Mouse (Mus musculus) effector memory CD4-positive, alpha-beta T cell, adult 7 months (primary cell): ENCODE measurements around the gene Gm44596. TPM values are rescaled to one million over a fixed set of nuclear protein-coding genes. Genes with fewer than 3 reads are reported as not detected.

ENCODE experiments used
- polyA plus RNA-seq: library from polyadenylated mRNA; unstranded; fragments of 100-300 nt; shearing (Covaris generic); gene quantifications from one replicate; pipeline ENCODE4 v1.2.1, GENCODE M21; 2017

Gm44596 gene
- polyA plus RNA-seq = not detected

DNA sequence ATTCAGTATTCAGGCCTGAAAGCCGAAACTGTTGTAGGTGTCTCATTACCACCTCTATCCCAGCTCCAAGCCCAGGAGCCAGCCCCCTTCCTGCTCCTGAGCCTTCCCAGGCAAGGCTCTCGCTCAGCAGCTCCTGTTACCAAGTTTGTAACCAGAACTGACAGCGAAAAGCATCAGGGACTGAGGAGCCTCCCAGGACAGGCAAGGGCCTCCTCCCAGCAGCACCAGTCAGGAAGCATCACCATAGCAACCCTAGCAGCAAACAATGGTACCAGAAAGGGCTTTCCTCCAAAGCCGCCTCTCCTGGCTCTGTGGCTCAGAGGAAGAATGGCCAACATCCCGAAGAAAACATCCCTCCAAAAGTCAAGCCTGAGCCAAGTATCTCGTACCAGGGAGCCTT, at the start of gene Gm44596, which contains the start of gene Tex52:
Gene Gm44596, plus strand, starts transcription at position 312 of the 400 bp plus-strand sequence.
Gene Tex52, plus strand, starts transcription at position 265 of the 400 bp plus-strand sequence.

DNA sequence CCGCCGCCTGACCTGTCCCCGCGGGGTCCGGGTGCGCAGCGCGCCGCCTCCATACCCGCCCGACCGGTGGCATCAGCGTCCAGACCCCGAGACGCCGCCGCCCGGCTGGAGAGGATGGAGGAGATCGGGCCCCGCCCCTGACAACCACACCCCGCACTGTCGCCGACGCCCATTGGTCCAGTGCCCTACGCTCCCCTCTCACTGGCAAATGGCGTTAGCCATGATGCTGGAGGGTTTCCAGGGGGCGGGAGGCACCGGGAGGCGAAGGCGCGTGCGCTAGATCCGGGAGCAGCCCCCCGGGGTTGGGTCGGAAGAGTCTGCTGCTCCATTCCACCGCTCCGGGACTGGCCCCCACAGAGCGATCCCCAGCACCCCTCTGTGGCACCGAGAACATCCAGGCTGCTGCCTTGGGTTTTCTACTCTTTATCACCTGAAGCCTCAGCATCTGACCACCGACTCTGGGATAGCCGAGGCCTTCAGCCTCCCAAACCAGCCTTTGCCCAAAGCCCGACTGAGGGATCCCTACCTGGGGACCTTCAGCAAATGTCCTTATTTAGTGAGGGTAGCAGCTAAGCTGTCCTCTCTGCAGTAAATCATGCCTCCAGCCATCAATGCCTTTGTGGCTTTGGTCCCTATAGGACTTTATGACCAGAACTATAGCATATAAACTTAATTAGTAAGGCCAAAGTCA, 19.4 kb upstream of the Gm44596 start, which contains the start of gene Tulp3:
Gene Tulp3, minus strand, starts transcription at position 126 of the 691 bp plus-strand sequence.

DNA sequence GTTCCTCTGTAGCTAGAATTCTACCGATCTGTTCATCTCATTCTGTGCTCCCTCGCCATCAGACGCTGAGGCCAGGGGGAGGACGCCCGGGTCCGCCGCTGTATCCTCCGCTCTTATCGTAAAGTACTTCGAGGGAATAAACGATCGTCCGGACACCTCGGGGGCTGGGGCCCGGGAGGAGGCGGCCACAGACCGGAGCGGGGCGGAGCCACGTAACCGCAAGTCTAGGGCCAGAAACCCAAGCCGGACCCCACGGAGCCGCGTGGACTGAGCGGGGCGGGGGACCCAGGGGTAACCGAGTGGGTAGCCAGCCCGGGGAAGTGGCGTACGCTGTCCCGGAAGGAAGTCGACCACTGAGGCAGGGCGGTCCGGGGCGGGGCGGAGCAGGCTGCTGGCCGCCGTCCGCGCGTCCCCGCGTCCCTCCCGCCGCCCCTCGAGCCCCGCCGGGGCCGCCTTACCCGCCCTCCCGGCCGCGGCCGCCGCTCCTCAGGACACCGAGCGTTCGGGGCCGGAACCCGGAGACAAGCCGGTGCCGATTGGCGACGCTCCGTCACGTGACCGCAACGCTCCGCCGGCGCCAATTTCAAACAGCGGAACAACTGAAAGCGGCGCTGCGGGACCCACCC, 12.8 kb upstream of the Gm44596 start, which contains the start of the genes Rhno1 and Foxm1:
Gene Rhno1, minus strand, starts transcription at position 531 of the 626 bp plus-strand sequence.
Gene Foxm1, plus strand, starts transcription at position 587 of the 626 bp plus-strand sequence.

DNA sequence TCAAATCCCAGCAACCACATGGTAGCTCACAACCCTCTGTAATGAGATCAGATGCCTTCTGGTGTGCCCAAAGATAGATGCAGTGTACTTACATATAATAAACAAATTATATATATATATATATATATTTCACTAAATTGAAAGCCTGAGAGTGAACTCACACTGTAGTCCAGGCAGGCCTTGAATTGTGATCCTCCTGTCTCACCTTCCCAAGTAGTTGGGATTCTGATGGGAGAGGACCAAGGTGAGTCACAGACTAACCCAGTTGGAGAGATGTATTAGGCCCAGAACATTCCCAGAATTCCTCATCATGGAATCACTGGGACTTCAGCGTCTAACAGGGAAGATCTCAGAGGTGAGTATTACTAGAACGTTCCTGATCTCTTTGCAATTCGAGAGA, 23.7 kb downstream of the Gm44596 start, which contains the start of gene Nrip2:
Gene Nrip2, plus strand, starts transcription at position 301 of the 400 bp plus-strand sequence.

DNA sequence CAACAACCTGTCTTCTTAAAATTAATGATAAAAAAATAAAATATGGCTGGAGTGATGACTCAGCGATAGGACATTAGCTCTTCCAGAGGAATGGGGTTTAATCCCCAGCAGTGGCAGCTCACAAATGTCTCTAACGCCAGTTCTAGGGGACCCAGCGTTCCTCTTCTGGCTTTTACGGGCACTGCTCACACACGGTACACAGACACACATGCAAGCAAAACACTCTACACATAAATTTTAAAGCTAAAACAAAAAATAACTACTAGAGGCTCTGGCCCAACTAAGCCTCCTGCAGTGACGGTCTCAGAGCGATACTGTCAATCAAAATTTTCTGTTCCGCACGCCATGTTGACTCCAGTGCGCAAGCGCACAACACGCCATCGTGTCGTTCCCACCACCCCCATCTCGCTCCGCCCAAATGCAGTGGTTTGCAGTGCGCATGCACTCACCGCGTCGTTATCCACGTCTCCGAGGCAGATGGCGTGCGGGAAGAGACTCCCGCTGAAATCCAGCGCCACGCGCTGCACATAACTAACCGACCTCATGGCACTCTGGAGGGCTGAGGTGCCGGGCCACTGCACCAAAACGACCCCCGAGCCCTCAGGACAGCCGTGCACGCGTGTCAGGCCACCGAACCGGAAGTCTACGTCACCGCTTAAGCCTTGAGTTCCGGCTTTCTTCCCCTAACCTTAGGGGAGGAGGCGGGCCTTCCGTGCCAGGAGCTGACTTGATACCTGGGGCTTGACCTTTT, 49.1 kb downstream of the Gm44596 start, which contains the start of gene Itfg2:
Gene Itfg2, minus strand, starts transcription at position 663 of the 751 bp plus-strand sequence.

DNA sequence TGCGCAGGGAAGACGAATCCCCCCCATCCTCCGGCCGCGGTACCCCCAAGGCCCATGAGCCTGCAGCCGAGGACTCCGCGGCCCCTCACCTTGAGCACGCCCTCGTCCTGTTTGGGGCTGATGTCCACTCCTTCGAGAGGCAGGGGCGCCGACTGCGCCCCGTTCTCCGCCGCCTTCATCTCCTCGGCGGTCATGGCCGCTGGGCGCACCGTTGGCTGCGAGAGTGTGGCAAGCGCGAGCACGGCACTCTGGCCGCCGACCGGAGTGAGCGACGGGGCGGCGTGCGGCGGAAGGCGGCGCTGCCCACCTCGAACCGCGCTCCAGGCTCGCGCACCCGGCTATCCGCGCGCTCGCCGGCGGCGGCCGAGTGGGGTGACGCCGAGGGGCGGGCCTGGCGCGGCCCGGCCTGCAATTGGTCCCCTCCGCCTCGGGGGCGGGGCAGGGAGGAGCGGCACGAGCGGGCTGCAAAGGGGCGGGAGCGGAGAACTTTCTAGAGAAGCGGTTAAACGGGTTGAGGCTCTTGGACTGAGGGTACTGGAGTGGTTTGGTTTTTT, 63.1 kb downstream of the Gm44596 start, which contains the start of gene Fkbp4:
Gene Fkbp4, minus strand, starts transcription at position 361 of the 554 bp plus-strand sequence.

Other genes with a start within 250 kb of the Gm44596 start
- gene Tspan9, start 231.9 kb upstream of the Gm44596 start, polyA plus RNA-seq = 0.55 TPM
- not detected for gene Tead4, start 74.7 kb upstream of the Gm44596 start, polyA plus RNA-seq
- 1.4 TPM for gene Tulp3, start 19.7 kb upstream of the Gm44596 start, polyA plus RNA-seq
- 45.3 TPM for gene Rhno1, start 12.6 kb upstream of the Gm44596 start, polyA plus RNA-seq
- gene Foxm1, start 12.5 kb upstream of the Gm44596 start, polyA plus RNA-seq = 2.6 TPM
- not detected for gene Tex52, start within 50 bp of the Gm44596 start, polyA plus RNA-seq
- gene Nrip2, start 23.8 kb downstream of the Gm44596 start, polyA plus RNA-seq = 0.67 TPM
- gene Itfg2, start 49.4 kb downstream of the Gm44596 start, polyA plus RNA-seq = 23.8 TPM
- gene Fkbp4, start 63.2 kb downstream of the Gm44596 start, polyA plus RNA-seq = 151 TPM
- gene Pzp, start 151.2 kb downstream of the Gm44596 start, polyA plus RNA-seq = not detected
- 0.61 TPM for gene A2ml1, start 206.1 kb downstream of the Gm44596 start, polyA plus RNA-seq
- not detected for gene Klrb1a, start 248.0 kb downstream of the Gm44596 start, polyA plus RNA-seq